Mouse (Mus musculus) cerebellum, postnatal 36 days (tissue): ENCODE results near the gene Disc1.

Source experiments
- DNase-seq, 2 experiments: peaks; one replicate each; pipeline ENCODE4 v3.0.0; 2021 to 2022; ENCODE audit warnings: mixed read lengths in 2 of 2

Disc1 gene

GRCm38 (mm10) chr8:125277071-125277682 is 223.2 kb downstream of the Disc1 start:
- no peak for DNase-seq

GRCm38 (mm10) chr8:125279156-125279555 is 225.2 kb downstream of the Disc1 start:
- no peak for DNase-seq

GRCm38 (mm10) chr8:125279892-125280291 is 225.9 kb downstream of the Disc1 start:
- DNase-seq: no peak

- no peak for DNase-seq
Measured at GRCm38 (mm10) chr8:125282531-125282930, 228.5 kb downstream of the Disc1 start.

GRCm38 (mm10) chr8:125283542-125283941 is 229.5 kb downstream of the Disc1 start:
- DNase-seq: no peak

GRCm38 (mm10) chr8:125284875-125285274 is 230.9 kb downstream of the Disc1 start:
- DNase-seq: no peak

- DNase-seq: no peak
Measured at GRCm38 (mm10) chr8:125285391-125285790, 231.4 kb downstream of the Disc1 start.

GRCm38 (mm10) chr8:125285966-125286681 is 232.1 kb downstream of the Disc1 start:
- DNase-seq: no peak

- DNase-seq: no peak
Measured at GRCm38 (mm10) chr8:125287311-125287710, 233.3 kb downstream of the Disc1 start.

GRCm38 (mm10) chr8:125287841-125288341 is 233.9 kb downstream of the Disc1 start:
- DNase-seq: no peak

GRCm38 (mm10) chr8:125291506-125291905 is 237.5 kb downstream of the Disc1 start:
- no peak for DNase-seq

GRCm38 (mm10) chr8:125291932-125292717 is 238.1 kb downstream of the Disc1 start:
- DNase-seq: no peak

GRCm38 (mm10) chr8:125292933-125293591 is 239.1 kb downstream of the Disc1 start:
- peak in 1 of 2 experiments; percentile 24 for DNase-seq

- DNase-seq: no peak
Measured at GRCm38 (mm10) chr8:125299248-125299647, 245.3 kb downstream of the Disc1 start.

- DNase-seq: no peak
Measured at GRCm38 (mm10) chr8:125301931-125302361, 248.0 kb downstream of the Disc1 start.

- DNase-seq: no peak
Measured at GRCm38 (mm10) chr8:125306665-125307064, 252.7 kb downstream of the Disc1 start.

GRCm38 (mm10) chr8:125309985-125310384 is 256.0 kb downstream of the Disc1 start:
- no peak for DNase-seq
